Mouse (Mus musculus): ENCODE measurements around the gene Obscn.
A peak's percentile ranks its signal among the peaks of the same experiment; 100 is the strongest.

The Obscn gene

DNA sequence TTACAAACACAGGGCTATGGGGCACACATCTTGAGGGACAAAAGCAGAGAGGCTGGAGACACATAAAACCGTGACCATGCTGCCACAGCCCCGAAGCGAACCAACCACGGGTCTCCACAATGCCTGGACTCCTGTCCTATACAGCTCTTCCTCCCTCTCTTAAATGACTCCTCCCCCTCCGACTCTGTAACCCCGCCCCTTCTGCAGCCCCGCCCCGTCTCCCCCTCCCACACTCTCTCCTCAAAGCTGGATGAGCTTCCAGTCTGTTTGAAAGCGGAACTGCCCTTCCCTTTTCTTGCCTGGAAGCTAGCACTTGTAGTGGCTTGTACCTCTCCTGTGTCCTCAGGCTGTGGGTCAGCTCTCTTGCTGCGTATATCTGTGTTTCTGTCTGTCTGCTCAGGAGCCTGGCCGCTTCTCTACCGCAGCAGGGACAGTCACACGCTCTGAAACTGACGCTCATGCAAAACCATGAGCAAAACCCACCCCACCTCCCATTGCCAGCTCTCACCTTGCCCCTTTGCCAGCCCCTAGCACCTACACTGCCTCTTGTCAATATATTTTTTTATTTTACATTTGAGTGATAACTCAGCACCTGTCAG, 5.7 kb upstream of the Obscn start:
- DNase-seq (ENCODE audit: low spot score in 2 of 2): no peak

DNA sequence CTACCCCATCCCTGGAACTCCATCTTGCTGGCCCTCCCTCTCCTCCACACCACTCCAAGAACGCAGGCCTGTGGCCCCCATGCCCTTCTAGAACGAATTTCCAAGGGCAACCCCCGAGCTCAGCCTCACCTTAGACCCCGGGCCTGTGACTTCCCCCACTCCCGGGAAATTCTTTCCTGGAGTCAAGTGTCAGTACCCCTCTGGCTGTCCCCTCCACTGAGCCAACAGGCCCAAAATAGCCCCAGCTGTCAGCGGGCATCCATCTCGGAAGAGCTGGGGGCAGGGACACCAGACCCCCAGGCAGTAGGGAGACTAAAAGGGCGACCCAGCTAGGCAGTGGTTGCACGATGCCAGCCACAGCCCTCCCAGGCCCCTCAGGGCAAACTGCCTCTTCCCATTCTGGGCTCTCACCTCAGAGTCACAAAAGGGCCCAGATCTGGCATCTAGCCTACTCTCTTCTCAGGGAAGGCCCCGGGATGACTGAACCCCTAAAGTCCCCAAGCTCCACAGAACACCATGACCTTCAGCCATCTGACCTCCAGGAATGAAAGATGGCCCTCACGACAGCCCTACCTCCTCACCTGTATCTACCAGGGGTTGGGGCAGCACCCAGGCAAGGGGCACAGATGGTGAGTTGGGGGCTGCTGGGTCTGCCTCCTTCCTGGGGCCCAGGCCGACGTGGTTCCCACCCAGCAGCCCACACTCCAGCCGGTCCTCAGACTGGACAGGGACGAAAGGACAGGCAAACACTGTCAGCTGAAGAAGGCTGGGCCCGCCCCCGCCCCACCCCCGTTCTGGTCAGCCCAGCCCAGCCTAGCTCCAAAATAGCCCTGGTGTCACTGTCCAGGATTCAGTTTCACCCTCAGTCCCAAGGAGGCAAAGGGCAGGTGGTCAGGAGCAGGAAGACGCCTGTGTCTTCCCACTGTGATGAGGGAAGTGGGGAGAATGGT, 2.6 kb upstream of the Obscn start:
- no peak for DNase-seq (ENCODE audit: low spot score in 2 of 2)

DNA sequence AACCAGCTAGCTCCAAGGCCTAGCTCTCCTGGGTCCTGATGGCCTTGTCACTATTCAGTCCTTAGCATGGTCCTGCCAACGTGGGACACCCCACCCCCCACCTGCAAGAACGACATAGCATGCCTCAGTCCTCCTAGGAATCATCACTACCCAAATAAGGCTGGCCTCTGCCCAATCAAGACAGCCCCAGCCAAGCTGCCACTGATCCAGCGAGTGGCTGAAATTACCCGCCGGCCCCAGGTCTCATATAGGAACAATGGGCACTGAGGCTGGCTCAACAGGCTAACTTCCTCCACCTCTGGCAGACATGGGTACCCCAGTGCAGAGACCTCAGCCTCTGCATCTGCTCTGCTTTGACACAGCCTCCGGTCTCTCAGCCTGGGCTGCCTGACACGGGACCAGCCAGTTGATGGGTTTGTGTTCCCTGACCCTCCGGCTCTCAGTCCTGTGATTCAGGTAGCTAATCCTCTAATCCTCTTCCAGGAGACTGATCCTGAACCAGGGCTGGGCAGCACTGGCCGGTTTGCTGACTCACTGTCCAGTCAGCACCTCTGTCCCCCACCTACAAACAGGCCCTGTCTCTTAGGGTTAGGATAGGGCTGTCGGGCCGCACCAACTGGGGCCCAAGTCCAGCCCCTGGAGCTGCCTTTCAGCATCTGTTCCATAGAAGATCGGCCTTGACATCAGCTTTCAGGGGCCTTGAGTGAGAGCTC, 948 bp upstream of the Obscn start:
- DNase-seq (ENCODE audit: low spot score in 2 of 2): no peak

DNA sequence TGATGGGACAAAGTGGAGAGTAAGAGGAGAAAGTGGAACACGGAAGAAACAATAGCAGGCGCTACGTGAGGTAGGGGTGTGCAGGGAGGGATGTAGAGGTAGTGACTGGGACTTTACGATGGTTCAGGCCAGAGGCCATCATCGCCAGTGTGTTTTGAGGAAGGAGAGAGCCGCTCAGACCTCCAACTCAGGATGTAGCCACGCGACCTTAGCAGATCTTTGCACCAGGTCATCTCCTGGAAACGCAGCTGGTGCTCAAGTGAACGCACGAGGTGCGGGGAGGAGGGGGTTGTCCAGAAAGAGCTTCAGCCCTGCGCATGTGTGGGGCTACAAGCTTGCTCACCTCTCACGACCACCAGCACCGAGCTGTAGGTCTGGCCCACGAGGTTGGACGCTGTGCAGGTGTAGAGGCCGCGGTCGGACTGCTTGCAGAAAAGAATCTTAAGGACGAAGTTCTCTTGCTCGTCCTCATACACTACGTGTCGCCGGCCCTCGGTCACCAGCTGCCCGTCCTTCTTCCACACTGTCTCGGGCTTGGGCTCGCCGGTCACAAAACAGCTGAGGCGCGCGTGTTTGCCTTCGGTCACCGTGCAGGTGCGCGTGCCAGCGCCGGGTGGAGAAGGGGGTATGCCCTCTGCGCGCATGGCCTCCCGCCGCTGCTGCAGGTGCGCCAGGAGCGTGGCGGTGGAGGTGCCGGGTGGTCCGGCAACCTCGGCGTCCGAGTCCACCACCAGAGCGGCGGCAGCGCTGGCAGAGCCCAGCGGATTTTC, 966 bp downstream of the Obscn start:
- DNase-seq (ENCODE audit: low spot score in 2 of 2): no peak

DNA sequence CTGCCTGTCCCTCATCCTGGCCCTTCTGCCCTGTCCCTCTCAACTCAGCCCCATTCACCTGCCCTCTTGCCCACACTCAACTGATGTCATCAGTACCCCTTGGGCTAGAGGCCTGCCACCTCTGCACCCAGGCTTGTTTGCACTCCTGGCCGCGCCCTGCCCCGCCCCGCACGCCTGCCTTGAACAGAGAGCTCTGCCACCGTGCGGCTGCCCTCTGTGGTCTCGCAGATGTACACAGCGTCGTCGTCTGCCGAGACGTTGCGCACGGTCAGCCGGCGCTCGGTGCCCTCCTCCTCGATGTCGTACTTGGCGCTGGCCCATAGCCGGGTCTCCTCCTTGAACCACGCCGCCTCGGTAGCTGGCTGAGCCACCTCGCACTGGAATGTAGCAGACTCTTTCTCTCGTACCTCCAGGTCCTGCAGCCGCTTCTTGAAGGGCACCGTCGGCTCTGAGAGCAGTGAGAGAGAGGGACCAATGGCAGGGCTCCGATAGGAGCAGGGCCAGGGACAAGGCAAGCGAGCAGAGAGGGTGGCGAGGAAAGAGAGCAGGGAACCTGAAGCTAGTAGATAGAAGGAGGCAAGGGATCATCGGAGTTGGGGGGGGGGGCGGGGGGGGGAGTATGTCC, 1.7 kb downstream of the Obscn start:
- no peak for DNase-seq (ENCODE audit: low spot score in 2 of 2)

DNA sequence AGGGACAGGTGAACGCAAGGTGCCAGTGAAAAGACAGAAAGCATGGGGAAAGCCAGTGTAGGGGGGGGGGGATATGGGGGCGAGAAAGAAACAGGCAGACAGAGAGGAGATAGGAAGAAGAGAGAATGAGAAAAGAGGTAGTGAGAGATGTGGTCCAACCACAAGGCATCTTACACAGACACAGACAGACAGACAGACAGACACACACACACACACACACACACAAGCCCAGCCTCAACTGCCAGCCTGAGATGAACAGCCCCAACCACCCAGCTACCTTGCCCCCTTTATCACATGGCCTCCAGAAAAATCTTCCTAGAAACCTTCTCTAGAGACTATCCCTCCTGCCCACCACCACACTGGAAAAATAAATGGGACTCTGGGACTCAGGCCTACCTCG, 4.1 kb downstream of the Obscn start:
- no peak for DNase-seq (ENCODE audit: low spot score in 2 of 2)

DNA sequence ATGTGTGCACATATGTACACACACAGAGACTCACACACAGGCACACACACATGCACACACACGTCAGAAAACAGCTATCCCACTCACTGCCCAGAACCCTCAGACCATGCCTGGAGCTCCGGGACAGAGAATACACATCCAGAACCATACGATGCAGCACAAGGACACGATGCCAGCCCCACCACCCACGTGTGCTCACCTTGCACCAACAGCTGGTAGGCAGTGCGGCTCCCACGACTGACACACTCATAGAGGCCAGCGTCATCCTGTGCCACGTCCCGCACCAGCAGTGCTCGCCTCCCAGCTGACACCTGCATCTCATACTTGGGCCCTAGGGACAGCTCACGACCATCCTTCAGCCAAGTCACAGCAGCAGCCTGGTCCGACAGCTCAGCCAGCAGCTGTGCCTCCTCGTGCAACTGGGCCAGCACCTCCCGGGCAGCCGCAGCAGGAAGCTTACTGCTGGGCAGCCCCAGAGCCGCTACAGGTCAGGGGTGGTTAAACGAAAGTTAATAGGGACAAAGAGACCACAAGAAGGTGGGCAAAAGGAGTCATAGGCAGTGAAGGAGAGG, 4.8 kb downstream of the Obscn start:
- DNase-seq (ENCODE audit: low spot score in 2 of 2): no peak

DNA sequence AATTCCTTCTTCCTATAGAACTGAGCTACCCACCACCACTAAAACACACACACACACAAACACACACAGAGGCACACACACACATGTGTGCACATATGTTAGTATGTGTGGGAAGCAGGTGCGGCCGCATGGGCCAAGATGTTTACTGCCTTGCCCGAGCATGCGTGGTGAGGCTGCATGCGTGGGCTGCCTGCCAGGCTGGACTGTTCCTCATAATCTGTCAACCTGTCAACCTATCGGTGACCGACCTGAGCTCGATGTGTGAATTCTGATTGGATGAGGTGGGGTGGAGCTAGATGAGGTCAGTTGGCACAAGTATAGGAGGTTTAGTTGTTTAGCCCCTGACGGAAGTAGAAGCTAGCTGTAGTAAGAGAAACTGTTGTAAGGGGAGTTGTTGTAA, 5.4 kb downstream of the Obscn start:
- DNase-seq (ENCODE audit: low spot score in 2 of 2): peak in 1 of 2 experiments; percentile 30

DNA sequence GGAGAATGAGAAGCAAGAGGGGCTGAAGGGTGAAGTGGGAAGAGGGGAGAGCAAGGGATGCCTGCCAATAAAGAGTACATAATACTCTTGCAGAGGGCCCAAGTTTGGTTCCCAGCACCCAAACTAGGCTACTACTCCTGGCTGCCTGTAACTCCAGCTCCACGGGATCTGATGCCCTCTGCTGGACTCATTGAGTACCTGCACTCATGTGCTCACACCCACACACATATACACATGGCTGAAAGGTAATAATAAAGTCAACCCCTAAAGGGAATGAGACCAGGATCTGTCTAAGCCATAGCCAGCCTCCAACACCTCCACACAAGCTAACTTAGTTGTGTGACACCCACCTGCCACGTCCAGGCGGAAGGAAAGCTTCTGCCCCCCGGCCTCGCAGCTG, 30.3 kb downstream of the Obscn start:
- DNase-seq (ENCODE audit: low spot score in 2 of 2): no peak

DNA sequence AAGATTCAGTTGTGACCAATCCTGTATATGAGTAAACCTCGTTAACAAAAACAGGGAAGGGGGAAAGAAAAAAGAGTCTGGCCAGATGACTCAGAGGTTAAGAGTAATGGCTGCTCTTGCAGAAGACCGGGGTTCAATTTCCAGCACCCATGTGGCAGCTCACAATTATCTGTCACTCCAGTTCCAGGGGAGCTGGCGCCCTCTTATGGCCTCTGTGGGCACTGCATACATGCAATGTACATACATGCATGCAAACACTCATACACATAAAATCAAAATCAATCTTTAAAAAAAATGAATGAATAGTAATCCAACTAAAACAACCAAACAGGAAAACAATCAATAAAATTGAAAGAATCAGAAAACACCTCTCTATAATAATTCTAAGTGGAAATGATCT, 33.9 kb downstream of the Obscn start:
- DNase-seq (ENCODE audit: low spot score in 2 of 2): no peak

DNA sequence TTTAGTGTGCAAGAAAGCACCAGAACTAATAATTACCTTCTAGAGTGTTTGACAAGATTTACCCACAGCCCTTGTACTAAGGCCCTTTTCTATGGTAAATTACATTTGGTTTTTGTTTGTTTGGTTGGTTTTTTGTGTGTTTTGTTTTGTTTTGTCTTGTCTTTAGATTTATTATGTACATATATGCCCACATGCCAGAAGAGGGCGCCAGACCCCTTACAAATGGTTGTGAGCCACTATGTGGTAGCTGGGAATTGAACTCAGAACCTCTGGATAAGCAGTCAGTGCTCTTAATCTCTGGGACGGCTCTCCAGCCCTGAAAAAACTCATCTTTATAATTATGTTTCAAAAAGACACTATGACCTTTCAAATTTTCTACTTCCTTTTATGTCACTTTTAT, 37.9 kb downstream of the Obscn start:
- DNase-seq (ENCODE audit: low spot score in 2 of 2): peak in 1 of 2 experiments; percentile 25

DNA sequence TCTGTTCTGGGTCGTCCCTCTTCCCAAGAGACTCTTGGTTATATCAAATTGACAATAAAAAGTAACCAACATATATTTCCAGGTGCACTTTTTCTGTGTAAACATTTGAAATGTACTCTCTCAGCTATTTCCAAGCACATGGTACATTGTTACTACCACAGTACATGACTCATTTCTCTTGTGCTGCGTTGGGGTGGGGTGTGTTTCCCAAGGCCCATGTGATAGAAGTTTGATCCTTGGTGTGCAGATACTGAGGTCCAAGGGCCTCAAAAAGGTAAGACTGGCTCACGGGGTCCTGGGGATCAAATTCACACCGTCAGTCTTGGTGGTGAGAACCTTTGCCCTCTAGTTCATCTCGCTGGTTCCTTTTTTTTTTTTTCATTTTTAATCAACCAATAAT, 38.4 kb downstream of the Obscn start:
- DNase-seq (ENCODE audit: low spot score in 2 of 2): no peak

DNA sequence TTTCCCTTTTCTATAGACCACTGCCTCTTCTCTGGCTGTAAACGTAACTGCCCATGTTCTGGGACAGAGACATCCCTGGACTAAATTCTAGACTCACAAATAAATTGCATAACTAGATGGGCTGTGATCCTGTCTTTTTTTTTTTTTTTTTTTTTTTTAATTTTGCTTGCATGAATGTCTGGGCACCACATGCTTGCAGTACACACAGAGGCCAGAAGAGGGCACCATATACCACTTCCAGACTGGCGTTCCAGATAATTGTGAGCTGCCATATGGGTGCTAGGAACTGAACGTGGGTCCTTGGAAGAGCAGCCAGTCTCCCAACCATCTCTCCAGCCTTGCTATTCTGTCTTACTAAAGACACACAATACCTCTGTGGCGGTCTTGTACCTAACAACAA, 42.0 kb downstream of the Obscn start:
- no peak for DNase-seq (ENCODE audit: low spot score in 2 of 2)

DNA sequence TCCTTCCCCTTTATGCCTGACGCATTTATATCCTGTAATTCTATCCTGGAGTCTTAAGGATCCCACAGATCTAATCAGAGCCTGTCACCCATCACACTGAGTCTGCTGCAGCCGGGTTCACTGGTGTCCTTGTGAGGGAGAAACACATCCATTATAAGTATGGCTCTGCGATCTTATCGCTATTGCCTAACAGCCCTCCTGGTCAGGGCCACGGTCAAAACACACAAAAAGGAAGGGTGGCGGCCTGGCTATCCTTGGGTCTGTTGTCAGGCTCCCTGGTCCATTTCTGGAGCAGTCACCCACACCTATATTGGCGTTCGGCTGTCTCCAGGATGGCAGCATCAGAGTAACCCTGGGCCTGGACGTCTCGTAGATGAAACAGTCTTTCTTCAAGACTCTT, 48.6 kb downstream of the Obscn start:
- no peak for DNase-seq (ENCODE audit: low spot score in 2 of 2)

DNA sequence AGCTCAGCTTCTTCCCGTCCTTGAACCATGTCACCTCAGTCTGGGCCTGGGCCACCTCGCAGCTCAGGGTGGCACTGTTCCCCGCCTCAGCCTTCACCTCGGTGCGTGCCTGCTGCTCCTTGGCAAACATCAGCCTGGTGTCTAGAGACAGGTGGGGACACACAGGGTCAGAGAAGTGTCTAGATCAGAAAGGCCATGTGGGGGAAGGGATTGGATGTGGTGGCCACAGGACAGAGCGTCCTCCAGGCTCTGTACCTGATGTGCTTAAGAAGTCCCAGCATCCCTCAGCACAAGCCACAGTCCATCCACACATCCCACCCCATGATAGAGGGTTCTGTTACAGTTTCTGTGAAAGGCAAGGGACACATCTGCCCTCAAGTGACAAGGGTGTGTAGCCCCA, 51.0 kb downstream of the Obscn start:
- DNase-seq (ENCODE audit: low spot score in 2 of 2): no peak

DNA sequence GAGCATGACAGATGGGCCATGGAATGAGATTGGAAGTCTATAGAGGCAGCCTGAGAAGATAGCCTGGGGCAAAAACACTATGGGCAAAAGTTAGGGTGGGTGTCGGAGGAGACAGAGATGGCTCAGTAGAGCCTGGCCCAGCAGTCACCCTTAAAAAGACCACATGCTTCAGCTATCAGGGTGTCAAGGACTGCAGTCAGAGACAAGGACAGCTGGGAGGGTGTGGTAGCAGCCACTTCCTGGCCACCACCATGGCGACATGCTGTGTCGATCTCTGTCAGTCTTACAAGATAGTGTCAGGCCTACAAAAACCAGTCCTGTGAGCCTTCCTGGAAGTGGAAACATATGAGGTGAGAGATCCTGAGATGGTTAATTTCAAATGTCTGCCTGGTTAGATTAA, 53.1 kb downstream of the Obscn start:
- DNase-seq (ENCODE audit: low spot score in 2 of 2): no peak

DNA sequence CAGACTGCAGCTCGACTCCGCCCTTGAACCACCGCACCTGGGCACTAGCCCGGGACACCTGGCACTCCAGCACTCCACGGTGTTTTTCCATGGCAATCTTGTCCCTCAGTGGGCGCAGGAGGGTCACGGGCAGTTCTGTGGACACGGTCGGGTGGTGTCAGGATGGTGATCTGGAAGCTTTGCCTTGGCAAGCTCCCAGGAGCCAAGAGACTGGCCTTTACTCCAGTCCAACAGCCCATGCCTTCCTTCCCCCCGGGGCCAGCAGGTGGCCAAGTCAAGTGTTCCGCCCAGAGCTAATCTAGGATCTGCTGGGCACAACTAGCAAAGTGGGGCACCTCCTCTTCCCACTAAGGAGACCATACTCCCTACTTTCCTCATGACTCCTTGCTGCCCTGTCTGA, 57.9 kb downstream of the Obscn start:
- DNase-seq (ENCODE audit: low spot score in 2 of 2): no peak

DNA sequence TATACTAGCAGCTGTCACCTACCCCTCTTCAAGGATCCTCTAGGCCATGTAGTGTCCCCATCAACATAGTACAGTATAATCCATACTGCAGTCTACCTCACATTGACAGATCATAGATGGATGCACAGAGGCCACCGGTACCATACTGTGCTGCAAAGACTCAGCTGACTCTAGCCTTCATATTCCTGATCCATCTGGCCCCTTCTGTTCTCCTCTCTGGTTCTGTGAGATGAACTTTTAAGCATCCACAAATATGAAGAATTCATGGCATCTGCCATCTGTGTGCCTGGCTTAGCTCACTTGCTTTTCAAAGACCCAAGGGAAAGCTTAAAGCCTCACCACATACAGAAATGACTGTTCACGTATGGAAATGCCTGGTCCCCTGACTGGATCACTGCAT, 65.9 kb downstream of the Obscn start:
- DNase-seq (ENCODE audit: low spot score in 2 of 2): no peak

DNA sequence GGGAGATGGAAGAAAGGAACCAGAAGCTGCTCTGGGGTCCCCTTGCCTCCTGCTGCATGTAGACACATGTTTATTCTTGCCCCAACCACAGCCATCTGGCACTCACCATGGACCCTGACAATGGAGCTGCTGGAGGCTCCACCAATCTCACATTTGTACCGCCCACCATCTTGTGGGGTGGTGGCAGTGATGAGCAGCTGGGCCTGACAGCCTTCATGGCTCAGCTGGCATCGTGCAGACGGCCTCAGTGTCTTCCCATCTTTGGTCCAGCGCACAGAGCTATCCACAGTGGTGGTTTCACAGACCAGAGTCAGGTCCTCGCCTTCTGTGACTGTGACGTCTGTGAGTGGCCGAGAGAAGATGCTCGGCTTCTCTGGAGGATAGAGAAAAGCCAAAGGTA, 67.3 kb downstream of the Obscn start:
- DNase-seq (ENCODE audit: low spot score in 2 of 2): no peak

DNA sequence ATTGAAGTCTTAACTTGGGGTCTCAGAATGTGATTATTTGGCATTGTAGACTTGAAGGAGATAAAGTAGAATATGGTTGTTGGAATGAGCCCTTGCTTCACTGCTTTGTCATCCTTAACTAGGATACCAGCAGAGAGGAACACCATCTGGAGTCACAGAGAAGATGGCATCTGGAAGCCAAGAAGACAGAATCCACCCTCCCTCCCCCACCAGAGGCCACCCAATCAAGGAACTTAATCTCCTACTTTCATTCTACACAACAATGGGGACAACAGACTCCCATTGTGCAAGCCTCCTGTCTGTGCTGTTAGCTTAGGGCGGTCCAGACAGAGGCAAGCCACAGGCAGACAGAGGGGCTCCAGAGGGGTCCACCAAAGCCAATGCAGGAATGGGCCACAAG, 67.8 kb downstream of the Obscn start:
- no peak for DNase-seq (ENCODE audit: low spot score in 2 of 2)

DNA sequence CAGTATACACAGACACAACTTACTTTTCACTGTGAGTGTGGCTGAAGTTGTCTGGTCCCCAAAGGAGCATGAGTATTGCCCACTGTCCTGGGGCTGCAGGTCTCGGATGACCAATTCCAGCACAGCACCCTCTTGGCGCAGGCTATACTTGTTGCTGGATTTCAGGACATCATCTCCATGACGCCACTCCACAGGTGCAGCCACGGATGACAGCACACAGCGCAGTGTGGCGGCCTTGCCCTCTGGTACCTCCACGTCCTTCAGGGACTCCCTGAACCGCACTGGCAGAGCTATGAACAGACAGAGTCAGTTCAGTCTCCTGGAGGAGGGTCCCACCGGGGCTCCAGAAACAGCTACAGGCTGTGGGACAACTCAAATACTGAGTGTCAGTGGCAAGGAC, 68.3 kb downstream of the Obscn start:
- DNase-seq (ENCODE audit: low spot score in 2 of 2): no peak

All from cerebellum, postnatal 4 days (tissue).